Mouse (Mus musculus) cerebellum, adult 18-20 months (tissue): ENCODE data around the gene Mdm4.
"Not testable (repeated sequence)": the region's sequence is repeated elsewhere in the genome, so short reads cannot be mapped to it uniquely, and the experiment has no call there.

Source experiments
- DNase-seq, 2 experiments: peaks; one replicate each; pipeline ENCODE4 v3.0.0; 2021

The Mdm4 gene

DNA sequence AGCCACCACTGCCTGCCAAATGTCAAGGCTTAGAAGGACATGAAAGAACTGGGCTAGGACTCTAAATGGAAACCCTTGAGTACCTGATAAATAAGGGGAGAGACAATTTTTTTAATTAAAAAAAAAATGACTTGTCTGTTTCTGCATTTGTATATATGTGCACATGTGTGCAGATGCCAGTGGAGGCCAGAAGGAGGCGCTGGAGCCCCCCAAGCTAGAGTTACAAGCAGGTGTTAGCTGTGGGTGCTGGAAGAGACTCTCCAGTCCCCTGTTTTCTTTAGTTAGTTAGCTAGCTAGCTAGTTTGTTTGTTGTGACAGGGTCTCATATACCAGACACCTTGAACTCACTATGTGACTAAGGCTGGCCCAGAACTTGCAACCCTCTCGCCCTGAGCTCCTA is 21.5 kb upstream of the Mdm4 start:
- DNase-seq = no peak

DNA sequence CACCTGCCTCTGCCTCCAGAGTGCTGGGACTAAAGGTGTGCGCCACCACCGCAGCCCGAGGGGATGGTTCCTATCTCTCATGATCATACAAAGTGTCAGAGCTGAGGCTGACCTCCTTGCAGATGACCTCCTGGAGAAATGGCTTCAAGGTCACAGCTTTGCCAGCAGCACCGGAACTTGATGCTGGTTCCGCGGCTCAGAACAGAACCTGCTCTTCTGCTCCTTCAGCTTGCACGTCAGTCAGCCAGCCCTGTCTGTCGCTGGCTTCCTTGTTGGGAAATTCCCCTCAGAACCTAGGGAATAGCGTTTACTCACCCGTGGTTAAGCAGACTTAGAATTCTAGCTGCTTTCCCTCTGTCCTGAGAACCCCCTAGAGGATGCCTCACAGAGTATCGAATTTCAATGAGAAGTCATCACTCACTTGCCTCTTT is 19.7 kb upstream of the Mdm4 start:
- DNase-seq = no peak

DNA sequence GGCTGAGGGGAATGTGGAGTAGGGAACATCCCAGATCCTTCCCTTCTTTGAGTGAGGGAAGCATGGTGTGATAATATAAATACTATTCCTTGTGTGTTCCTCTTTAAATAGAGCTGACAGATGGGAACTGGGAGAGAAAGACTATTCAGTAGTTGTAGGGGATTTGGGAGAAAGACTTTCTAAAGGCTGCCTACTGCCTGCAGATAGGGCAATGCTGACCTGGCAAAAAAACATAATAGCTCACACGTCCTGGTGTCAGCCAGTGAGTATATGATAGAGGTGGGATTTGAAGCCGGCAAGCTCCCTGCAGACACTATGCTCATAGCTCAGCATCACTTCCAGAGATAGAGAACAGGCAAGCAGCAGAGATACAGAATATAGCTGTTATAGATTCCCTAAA is 18.3 kb upstream of the Mdm4 start:
- no peak for DNase-seq

DNA sequence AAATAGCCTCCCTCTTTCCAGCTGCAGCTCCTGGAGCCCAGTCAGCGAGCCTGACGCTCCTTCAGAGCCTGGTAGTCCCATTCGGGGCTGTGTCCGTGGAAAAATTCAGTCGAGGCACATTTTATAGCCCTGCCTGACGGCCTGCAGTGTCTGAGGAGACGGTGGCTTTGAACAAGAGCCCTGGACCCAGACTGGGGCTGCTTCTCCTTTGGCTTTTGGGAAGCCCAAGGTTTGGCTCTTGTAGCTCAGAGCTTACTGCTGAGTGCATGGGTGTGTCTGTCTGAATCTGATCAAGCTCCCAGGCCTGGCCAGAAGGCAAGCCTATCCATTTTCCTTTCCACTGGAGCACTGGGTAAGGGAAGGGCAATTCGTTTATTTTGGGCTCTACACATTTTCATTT is 17.2 kb upstream of the Mdm4 start:
- peak in 1 of 2 experiments; percentile 11 for DNase-seq

DNA sequence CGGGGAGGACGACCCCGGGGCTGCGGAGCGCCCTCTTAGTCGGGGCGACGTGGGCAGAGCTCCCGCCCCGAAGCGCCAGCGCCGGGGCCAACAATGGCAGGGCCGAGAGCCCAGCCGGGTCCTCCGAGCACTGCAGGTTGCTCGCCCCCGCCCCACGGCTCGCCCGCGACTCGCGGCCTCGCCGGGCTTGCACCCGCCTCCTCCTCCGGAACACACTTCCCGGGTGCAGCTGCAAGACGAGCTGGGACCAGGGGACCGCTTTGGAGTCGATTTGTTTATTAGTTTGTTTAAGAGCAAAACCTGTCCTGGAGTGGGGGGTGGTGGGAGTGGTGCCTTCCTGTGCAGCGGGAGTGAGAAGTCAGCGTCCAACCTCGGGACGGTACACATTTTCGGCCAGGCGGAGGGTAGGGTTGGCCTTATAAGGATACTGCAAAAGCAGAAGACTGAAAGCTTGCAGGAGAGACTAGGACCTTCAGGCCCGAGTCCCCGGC is 16.1 kb upstream of the Mdm4 start:
- peak in 1 of 2 experiments; percentile 33 for DNase-seq

DNA sequence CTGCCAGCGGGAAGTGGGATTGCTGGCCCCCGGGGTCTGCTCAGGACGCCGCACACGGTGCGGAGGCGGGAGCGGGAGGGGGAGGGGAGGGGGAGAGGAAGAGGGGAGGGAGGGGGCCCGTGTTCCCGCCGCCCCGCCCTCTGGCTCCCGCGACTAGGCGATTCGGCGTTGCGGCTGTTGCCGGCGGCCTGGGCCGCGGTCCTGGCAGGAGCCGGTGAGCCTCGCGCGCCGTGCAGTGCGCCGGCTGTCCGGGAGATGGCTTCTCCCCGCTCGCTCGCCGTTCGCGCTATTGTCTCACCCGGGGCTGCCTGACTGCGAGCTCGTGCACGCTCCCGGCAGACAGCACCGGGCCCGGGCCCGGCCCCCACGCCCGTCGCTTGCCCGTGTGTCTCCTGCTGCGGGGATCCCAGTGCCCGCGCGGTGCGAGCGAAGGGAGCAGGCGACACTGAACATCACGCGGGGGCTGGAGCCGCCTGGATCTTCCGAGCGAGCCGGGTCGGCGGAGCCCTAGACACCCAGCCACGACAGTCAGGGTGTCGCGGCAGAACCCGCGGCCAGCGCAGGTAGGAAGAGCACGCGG is 15.6 kb upstream of the Mdm4 start:
- peak; percentile 81 to 87 for DNase-seq

DNA sequence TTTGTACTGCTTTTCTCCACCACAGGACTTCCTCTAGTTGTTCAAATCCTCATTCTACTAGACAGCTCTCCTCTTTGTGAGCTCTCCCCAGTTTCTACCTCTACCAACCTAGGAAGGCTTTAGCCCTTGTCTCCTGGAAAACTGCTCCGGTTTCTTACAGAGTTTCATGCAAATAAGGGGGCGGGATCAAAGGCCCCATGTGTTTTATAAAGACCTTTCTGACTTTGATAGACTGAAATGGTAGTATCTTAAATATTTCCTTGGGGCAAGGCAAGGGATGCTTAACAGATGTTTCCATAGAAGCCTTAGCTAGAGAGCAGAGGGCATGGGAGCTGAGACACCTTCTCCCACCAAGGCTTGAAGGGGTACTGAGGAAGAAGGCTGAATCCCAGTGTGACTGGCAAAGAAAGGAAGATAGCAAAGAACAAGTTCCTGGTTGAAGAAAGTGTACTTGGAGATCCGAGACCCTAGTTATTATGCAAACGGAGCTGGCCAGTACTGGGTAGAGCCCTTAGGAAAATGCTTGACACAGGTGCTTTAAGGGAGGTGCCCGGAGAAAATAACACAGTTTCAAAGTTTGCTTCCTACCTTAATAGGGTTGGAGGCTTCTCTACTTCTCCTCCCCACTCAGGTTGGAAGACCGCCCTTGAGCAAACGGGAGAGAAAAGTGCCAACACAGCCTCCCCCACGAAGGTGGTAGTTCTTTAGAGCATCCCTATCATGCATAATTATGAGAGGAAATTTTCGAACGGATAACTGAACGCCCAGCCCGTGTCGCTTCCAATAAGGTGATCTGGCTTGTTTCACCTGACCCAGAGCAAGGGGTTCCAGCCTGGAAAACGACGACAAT is 14.9 kb upstream of the Mdm4 start, which contains the start of gene Pik3c2b:
Gene Pik3c2b, plus strand, starts transcription at position 657 of the 850 bp plus-strand sequence.
- no peak for DNase-seq

DNA sequence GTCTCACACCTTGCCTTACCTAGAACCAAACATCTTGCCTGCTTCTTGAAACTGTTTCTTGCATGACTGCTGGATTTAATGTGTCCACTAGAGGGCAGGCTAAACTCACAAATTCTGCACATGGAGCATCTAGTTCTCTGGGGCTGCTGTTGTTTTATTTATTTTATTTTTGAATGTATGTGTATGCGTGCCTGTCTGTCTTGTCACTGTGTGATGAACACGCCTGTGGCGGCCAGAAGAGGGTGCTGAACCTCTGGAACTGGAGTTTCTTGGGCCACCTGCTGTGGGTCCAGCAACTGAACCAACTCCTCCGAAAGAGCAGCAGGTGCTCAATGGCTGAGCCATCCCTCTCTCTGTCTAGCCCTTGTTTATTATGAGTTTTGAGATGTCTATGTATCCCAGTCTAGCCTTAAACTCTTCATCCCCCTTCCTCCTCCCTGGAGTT is 9.2 kb upstream of the Mdm4 start:
- DNase-seq = peak; percentile 59 to 71

DNA sequence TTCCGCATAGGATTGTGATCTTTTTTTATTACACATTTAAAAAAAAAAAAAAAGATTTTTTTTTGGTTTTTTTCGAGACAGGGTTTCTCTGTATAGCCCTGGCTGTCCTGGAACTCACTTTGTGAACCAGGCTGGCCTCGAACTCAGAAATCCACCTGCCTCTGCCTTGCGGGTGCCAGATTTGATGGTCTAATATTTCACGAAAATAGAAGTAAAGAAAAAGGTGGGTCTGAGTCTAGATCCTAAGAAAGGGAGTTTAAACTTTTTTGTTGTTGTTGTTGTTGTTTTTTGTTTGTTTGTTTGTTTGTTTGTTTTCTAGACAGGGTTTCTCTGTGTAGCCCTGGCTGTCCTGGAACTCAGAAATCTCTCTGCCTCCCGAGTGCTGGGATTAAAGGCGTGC is 4.3 kb upstream of the Mdm4 start:
- DNase-seq = not testable (repeated sequence)

DNA sequence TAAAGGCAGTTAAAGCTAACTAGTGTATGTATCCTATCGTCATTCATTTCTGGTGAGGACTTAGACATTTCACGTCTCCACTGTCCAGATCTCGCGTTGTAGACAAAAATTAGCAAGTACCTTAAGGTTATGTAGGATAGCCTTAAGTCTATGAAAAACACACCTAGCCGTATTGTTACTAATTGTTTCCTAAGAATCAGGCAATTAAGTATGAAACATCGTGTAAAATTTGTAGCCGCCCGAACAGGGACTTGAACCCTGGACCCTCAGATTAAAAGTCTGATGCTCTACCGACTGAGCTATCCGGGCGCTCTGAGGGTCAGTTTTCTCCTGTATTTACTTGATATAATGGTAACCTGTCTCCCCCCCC is 3.7 kb upstream of the Mdm4 start:
- DNase-seq = peak; percentile 36 to 69

DNA sequence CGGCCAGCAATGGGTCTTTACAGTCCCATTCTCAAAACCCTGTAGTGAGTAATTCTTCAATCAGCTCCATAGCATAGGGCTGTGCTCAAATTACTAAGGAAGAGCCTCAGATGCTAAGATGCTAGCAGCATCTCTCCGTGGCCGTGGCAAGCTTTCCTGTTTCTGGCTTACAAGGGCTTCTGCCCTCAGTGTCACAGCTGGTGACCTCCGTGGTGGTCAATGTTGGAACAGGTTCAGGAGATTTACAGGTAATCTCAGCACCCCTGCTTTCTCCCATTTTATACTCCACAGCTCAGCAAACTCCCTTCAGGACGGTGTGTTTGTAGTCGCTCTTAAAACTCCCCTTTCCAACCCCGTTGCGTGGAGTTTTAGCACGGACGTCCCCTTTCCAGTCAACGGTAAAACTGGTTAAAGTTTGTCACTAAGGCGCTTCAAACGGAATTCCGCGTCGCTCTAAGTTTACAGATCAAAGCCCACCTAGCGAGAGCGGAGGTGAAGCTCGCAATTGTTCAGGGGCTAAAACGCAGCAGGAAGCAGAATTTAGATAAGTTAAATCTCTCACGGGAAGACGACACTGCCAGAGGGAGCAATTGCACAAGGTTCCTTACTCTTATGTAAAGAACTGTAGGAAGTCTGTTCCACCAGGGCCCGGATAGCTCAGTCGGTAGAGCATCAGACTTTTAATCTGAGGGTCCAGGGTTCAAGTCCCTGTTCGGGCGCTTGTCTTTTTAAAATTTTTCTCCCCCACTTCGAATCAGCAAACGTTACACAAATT is 3.1 kb upstream of the Mdm4 start:
- peak; percentile 64 to 77 for DNase-seq

DNA sequence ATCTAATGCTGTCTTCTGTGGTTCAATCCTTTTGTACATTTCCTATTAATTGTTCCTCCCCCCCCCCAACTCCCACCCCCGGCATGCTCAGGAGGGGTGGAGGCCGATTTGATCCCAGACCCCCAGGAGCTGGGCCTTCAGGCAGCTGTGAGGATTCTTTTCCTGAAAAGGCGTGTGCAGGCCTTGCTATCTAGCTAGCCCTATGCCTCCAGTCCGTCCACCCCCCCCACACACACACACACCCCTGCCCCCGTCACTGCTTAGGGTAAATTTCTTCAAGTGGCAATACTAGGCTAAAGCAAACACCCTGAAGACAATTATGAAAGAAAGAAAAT is 2.6 kb upstream of the Mdm4 start:
- no peak for DNase-seq

DNA sequence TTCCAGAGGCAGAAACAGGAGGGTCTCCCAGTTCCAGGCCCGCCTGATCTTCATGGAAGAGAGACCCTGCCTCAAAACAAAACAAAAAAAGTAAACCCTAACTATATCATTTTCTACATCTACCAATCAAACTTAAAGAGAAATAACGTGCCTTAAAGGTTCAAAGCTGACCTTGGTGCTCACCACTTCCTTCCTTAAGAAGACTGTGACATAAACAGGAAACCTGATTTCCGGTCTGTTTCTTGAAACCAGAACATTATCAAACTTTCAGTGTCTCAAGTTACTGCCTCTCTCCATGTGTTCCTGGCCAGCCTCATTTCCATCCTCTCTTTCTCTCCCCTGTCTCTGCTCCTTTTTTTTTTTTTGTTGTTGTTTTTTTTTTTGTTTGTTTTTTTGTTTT is 617 bp downstream of the Mdm4 start:
- DNase-seq = no peak

DNA sequence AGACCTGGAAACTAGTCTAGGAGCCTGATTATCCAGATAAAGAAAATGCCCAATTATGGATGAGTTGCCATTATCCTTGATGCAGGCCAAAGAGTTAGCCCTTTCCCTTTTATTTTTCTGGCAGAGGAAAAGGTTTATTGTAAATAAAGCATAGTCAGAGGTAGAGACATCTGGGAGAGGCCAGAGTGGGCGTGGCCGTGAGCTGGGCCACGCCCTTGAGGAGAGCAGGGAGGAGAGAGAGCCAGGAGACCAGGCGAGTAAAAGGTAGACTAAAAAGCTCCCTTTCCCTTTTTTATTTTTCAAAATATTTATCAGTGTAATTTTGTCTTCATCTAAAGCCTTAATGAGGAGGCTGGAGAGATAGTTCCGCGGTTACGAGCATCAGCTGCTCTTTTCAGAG is 2.4 kb downstream of the Mdm4 start:
- no peak for DNase-seq

DNA sequence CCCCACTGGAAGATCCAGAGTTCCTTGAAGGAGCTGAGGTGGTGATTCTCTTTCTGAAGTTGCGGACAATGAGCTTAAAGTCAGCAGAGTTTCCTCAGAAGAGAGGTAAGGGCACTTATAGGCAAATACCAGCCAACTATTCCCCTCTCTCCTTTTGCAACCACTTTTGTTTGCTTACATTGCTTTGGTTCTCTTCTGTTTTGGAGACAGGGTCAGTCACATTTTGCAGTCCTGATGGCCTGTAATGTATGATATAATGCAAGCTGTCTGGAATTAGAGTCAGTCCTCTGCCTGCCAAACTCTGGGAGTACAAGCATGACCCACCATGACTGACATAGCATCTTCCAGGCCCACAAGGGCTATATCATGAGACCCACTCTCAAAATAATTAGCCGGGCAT is 3.2 kb downstream of the Mdm4 start:
- no peak for DNase-seq

DNA sequence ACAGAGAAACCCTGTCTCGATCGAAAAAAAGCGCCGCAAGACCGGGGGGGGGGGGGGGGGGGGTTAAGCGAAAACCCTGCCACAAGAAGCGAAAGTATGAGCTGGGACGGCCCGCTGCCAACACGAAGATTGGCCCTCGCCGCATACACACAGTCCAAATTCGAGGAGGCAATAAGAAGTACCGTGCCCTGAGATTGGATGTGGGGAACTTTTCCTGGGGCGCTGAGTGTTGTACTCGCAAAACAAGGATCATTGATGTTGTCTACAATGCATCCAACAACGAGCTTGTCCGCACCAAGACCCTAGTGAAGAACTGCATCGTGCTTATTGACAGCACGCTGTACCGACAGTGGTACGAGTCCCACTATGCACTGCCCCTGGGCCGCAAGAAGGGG is 4.6 kb downstream of the Mdm4 start:
- peak in 1 of 2 experiments; percentile 11 for DNase-seq

DNA sequence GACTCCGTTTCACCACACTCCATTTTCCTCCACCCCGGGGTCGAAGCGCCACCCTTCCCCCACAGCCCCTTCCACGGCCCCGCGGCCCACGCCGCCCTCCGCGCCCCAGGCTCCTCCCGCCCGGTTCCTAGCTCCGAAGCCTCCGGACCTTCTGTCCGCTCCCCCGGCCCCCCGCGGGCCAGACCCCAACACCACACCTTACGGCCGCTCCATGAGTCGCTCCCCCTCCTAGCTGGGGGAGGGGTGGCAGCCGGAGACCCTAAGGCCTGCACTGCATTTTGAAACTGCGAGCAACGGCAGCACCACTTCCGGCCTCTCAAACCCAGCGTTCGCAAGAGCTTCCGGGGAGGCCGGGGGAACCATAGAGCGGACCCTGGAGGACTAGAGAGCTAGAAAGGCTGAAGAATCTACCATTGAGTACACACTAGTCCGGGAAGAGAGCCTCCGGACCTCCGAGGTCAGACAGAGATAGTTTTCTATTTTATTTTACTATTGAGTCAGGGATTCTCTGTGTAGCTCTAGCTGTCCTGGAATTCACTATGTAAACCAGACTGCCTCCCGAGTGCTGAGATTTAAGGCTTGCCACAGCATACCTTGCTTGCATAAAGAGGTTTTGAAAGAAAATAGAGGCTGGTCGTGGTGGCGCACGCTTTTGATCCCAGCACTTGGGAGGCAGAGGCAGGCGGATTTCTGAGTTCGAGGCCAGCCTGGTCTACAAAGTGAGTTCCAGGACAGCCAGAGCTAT is 5.1 kb downstream of the Mdm4 start:
- peak; percentile 85 to 89 for DNase-seq

DNA sequence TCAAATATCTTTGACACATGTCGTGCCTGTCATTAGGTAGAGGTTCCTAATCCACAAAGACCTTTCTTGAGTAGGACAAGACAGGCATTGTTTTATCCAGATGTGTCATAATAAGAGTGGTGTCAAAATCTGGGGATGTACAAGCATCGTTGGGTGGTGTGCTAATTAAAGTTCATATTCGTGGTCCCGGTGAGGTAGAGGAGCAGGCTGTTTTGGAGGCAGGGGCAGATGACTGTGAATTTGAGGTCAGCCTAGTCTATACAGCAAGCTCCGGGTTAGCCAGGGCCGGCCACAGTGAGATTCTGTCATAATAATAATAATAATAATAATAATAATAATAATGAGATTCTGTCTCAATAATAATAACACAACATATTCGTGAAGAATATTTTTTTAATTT is 5.9 kb downstream of the Mdm4 start:
- DNase-seq = no peak

DNA sequence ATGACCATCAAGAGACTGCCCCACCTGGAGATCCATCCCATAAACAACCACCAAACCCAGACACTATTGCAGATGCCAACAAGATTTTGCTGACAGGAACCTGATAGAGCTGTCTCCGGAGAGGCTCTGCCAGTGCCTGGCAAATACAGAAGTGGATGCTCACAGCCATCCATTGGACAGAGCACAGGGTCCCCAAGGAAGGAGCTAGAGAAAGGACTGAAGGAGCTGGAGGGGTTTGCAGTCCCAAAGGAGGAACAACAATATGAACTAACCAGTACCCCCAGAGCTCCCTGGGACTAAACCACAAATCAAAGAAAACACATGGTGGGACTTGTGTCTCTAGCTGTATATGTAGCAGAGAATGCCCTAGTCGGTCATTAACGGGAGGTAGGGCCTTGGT is 6.6 kb downstream of the Mdm4 start:
- not testable (repeated sequence) for DNase-seq

DNA sequence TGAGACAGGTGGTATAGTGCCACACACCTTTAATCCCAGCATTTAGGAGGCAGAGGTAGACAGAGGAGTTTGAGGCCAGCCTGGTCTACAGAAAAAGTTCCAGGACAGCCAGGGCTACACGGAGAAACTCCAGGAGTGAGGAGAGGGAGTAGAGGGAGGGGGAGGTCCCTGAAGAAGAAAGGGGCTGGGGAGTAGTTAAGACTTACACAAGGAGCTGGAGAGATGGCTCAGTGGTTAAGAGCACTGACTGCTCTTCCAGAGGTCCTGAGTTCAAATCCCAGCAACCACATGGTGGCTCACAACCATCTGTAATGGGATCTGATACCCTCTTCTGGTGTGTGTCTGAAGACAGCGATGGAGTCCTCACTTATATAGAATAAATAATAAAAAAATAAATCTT is 8.4 kb downstream of the Mdm4 start:
- not testable (repeated sequence) for DNase-seq

DNA sequence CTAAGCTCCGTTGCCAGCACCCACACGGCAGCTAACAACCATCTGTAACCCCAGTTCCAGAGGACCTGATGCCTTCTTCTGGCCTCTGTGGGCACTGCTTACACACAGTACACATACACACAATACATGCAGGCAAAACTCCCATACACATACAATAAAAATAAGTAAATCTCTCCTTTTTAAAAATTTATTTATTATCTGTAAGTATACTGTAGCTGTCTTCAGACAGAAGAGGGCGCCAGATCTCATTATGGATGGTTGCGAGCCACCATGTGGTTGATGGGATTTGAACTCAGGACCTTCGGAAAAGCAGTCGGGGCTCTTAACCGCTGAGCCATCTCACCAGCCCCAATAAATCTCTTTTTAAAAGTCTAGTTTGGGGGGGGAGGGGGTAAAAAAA is 9.0 kb downstream of the Mdm4 start:
- no peak for DNase-seq

DNA sequence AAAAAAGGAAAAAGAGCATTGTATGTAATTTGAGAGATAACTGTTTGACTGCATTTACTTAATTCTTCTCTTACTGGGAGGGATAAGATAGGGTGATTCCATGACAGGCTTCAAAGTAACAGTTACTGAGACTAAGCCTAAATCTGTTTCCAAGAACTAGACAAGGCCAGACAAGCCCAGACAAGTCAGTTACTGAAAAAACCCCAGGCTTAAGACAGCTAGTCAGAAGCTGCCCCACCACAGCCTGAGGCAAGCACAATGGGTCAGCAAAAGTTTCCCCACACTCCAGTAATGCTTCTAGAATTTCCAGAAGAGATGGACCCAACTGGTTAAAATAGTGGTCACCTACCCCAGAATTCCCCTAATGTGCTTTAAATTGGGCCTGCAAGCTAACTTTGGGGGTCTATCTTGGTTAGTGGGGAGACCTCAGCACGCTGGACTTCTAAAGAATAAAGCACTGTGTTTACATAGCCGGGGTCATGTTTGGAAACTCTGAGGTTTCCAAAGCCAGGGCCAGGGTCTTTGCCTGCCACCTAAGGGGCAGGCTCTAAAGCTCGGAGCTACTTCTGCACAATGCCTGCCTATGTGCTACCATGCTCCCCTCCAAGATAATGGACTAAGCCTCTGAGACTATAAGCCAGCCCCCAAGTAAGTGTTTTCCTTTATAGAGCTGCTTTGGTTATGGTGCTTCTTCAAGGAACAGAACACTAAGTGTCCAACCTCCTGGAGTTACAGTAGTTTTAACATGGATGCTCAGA is 10.0 kb downstream of the Mdm4 start:
- DNase-seq = no peak
